Mouse (Mus musculus) central nervous system, embryonic 11.5 days (tissue): ENCODE data around the gene Nr0b1. TPM values are rescaled to one million over a fixed set of nuclear protein-coding genes. Genes with fewer than 3 reads are reported as not detected.

Experiments used
- polyA plus RNA-seq: library from polyadenylated mRNA; depleted of rRNA; stranded (reverse); fragments of >200 nt; gene quantifications from 2 replicates; pipeline ENCODE4 v1.2.3, GENCODE M21; 2012; rRNA removed

The Nr0b1 gene
- polyA plus RNA-seq: 0.76 and 1.1 TPM in 2 replicates

DNA sequence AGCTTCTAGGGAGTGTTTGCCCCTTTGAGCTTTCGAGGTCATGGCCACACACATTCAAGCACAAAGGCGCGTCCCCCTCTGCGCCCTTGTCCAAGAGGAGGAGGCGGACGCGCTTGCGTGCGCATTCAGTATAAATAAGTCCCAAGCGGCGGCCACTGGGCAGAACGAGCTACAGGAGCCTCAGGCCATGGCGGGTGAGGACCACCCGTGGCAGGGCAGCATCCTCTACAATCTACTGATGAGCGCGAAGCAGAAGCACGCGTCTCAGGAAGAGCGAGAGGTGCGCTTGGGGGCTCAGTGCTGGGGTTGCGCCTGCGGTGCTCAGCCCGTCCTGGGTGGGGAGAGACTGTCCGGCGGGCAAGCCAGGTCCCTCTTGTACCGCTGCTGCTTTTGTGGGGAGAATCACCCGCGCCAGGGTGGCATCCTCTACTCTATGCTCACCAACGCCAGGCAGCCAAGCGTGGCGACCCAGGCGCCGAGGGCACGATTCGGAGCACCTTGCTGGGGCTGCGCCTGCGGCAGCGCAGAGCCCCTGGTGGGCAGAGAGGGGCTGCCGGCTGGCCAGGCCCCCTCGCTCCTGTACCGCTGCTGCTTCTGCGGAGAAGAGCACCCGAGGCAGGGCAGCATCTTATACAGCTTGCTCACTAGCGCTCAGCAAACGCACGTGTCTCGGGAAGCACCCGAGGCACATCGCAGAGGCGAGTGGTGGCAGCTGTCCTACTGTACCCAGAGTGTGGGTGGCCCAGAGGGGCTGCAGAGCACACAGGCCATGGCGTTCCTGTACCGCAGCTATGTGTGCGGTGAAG lies at the start of gene Nr0b1:
Nr0b1 (plus strand) TSS at position 151 of the 806 bp plus-strand sequence.

Other genes starting within 250 kb of the Nr0b1 start
- not detected in 2 replicates for gene Samt3, start 147.6 kb upstream of the Nr0b1 start, polyA plus RNA-seq
- gene Mageb4, start 113.3 kb downstream of the Nr0b1 start, polyA plus RNA-seq: not detected in 2 replicates